Mouse (Mus musculus) layer of hippocampus, adult 11-12 months (tissue): ENCODE data around the gene Zfp358.

Source experiments
- DNase-seq: peaks from one replicate; pipeline ENCODE4 v3.0.0; 2022; ENCODE audit warnings: low spot score

Gene Zfp358

DNA sequence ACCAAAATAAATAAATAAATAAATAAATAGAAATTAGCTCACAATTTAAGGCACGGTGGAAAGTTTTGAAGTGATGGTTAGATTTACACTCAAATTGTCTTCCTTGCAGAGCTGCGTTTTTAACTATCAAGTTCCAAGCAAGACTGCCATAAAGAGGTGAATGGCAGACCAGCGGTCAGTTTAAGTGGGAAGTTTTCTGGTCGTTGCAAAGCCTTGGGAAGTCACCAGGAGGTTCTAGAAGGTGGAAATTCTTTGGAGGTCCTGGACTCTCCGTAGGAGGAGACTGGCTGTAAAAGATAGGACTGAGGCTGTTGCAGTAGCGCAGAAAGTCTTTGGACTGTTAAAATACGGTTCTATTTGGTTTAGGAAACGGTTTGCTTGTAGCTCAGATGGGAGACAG is 6.8 kb downstream of the Zfp358 start:
- DNase-seq: no peak

DNA sequence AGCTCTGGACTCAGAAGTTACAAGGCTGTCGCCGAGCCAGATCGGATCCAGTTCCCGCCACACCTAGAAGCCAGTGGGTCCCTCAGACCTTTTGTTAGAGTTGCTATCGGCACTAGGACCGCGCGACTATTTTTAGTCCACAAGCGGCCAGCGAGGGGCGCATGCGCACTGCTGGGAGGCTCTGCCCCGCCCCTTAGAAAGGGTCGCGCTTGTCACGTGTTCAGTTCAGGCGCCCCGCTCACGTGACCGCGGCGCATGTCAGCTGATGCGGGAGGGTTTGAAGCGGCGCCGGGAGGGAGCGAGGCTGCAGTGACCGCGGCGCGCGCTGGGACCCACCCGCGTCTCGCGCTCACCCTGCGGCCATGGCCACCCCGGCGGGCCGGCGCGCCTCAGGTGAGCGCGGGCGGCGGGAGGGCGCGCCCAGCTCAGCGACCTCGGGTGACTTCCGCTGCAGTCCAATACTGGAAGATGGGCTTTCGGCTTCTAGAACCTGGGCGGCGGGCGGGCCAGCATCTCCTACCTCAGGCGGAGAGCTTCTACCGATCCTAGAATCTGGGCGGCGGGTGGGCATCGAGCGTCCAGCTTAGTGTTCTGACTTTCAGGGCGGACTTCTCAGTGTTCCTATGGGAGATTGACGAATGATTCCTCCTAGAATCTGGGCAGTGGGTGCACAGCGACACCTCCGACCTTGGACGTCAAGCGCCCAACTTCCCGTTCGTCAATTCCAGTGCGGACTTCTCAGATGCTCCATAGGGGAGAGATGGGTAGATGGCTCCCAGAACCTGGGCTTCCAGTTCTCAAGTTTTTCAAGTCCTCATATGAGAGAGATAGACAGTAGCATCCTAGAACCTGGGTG is 7.5 kb downstream of the Zfp358 start, which contains the start of gene Mcoln1:
Mcoln1 (plus strand) TSS at position 223 of the 856 bp plus-strand sequence.
- peak; percentile 98 for DNase-seq

DNA sequence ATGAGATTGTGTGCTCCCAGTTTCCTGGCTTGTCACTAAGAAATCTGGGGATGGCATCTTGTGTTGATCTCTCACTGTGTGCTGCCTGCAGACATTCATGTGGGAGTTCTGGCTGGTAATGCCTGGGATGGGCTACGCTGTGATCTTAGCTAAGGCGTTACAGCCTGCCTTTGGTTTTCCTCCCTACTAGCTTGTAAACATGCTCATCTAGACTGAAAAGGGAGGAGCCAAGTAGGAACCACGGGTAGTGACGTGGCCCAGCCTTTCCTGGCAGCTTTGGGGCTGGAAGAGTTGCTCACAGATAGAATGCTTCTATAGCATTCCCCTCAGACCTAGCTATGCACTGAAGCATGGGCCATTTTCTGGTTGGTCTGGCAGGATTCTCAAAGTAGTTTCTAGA is 9.3 kb downstream of the Zfp358 start:
- no peak for DNase-seq

DNA sequence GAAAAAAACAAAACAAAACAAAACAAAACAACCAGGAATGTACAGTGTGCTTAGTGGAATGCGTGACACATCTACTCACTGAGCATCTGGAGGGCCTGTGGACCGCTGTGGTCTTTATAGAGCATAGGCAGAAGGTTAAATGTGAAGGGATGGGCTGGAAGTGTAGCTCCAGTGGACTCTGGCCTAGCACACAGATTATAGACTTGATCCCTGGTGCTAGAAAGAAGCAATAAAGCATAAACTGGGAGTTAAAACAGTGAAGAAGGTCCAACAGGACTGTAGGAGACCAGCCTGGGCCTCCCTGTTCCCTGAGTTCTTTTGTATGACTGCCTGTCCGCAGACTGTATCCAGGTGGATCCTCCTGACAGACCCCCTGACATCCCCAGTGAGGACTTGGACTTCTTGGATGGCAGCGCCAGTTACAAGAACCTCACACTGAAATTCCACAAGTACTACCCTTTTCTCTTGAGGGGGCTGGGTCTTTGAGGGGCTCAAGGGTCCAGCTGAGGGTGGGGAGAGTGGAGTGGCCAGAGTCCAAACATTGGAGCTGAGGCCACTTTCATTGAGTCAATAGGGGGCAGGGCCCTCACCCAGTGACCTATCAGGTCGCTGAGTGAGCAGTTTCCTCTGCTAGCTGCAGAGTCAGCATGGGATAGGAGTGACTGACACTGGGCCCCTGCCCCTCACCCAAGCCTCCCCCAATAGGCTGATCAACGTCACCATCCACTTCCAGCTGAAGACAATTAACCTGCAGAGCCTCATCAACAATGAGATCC is 15.2 kb downstream of the Zfp358 start:
- DNase-seq: no peak

DNA sequence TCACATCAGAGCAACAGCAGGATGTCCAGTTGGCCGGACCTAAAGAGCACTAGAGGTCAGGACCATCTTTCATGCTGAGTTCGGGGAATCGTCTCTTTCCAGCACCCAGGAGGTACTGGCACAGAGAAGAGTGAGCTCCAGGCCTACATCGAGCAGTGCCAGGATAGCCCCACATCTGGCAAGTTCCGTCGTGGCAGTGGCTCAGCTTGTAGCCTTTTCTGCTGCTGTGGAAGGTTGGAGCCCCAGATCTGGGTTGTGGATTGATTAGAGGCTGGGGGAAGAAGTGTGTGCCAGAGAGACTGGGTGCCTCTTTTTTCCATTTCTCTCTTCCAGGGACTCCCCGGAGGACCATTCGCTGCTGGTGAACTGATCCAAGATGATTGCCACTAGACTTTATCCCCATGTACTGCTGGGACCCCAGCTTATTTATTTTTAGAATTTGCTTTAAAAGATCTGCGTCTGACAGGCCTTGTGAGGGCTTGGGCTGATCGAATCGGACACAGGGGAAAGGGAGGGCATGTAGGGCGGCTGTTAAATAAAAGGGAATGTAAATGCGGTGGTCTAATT is 21.8 kb downstream of the Zfp358 start:
- no peak for DNase-seq

DNA sequence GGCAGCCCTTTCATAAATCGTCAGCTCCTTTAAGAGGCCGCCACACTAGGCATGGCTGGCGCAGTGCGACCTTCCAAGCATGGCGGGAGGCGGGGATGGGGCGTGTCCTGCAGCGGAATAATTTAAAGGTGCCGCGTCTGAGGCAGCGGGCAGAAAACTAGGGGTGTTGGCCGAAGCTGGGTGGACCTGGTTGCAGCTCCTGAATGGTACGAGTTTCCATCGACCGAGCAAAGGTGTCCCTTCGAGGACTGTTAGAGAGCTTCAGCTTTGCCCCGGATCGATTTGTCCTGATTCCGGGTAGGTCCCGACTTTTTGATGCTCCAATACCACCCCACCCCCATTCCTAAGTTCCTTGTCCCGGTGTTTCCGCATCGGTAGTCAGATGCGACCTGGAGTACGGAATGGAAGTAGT is 22.3 kb downstream of the Zfp358 start, which contains the start of gene Pnpla6:
Pnpla6 (plus strand) TSS at position 125 of the 412 bp plus-strand sequence.
- DNase-seq: peak; percentile 91

DNA sequence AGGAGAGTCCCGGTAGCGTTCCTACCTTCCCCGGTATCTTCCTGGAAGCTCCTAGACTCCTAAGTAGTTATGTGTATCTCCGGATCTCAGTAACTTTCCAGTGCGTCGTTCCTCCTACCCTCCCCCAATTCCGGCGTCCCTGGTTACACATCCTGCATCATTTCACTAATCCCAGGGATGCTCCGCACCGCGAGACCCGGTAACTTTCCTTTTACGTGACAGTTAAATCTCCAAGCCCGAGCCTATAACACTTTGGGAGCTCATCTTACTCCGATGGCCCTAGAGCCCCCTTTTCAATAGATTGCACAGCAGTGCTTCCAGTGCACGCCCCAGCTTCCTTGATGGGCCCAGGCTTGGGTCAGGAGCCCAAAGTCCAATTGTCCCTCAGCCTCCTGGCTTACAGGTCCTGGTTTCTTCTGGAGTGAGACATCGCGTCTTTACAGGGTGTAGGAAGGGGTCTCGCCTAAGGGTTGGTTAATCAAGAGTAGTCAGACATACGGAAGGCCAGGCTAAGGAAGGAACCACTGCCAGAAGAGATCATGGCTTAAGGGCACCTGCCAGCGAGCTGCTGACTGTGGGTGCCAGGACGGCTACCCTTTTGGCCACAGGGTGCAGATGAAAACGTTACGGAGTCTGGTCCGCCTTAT is 23.0 kb downstream of the Zfp358 start:
- peak; percentile 65 for DNase-seq

DNA sequence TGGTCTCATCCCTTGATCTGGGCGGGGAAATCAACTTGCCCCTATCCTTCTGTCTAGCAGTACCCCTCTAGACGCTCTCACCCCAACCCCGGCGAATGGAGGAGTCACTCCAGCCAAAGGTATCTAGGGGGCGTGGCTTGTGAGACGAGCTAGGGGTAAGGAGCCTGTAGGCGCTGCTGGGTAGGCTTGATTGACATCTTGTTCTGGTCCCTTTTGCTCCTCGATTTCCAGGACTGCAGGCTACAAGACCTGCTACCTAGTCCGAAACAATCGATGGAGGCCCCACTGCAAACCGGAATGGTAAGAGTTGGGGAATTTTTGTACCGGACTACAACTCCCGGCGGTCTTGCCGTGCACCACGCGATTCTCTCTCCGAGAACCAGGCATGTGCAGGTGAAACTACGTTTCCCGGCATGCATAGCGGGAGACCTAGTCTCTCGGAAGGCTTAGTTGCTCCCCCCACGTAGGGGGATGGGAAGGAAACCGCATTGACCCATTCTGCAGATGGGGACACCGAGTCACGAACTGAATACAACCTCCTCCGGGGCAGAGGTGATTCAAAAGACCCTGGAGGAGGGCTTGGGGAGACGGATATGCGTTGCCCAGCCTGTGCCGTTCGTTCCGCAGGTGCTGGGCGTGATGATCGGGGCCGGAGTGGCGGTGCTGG is 23.6 kb downstream of the Zfp358 start:
- DNase-seq: peak; percentile 96

DNA sequence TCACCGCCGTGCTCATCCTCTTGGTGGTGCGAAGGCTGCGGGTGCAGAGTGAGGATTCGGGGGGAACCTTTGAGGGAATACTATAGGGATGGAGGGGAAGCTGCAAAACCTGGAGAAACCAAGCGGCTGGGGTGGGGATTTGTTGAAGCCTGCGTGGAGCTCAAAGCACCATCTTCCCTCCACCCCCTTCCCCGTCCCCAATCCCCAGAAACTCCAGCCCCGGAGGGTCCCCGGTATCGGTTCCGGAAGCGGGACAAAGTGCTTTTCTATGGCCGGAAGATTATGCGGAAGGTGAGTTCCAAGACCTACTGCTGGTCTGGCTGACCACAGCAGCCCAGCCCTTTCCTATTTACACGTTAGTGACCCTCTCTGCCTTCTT is 24.2 kb downstream of the Zfp358 start:
- no peak for DNase-seq

DNA sequence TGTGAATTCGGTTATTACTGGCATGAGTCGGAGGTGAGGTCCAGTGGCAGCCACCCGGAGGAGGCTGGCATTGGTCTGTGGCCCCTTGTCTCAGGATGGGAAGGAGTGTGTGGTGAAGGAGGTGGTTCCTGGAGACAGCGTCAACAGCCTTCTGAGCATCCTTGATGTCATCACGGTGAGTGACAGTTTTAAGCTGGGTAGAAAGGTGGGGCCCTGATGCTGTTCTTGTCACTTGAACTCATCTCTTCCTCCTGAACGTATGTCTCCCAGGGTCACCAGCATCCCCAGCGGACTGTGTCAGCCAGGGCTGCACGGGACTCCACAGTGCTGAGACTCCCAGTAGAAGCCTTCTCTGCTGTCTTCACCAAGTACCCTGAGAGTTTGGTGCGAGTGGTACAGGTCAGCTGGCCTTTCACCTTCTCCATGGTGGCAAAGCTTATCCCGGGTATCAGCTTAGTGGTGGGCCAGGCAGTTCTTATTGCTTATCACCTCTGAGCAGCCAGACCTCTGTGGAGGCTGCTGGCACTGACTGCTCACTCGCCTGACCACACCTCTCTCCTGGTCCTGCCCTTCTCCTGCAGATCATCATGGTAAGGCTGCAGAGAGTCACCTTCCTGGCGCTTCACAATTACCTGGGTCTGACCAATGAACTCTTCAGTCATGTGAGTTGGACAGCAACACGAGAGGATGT is 29.2 kb downstream of the Zfp358 start:
- DNase-seq: no peak

DNA sequence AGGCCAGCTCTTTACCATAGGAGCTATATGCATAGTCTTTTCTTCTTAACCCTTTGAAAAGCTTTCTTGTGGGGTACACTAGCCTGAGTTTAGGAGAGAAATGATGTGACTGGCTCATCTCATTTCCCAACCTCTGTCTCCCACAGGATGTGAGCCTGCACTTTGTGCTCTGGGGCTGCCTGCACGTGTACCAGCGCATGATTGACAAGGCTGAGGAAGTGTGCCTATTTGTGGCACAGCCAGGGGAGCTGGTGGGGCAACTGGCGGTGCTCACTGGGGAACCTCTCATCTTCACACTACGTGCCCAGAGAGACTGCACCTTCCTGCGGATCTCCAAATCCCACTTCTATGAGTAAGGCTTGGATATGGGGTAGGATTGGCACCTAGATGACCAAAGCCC is 37.9 kb downstream of the Zfp358 start:
- no peak for DNase-seq

DNA sequence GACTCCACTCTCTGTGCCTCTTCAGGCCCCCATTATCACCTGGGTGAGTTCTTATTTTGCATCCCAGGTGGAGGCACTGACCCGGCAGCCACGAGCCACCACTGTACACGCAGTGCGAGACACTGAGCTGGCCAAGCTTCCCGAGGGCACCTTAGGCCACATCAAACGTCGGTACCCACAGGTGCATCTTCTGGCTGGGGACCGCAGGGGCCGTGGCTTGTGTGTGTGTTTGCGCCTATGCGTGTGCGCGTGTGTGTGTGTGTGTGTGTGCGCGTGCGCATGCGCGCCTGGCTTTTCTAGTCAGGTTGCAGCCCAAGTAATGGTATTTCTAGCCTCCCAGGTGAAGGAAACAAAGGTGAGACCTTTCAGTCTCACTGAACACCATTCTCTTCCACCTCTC is 39.0 kb downstream of the Zfp358 start:
- DNase-seq: no peak

DNA sequence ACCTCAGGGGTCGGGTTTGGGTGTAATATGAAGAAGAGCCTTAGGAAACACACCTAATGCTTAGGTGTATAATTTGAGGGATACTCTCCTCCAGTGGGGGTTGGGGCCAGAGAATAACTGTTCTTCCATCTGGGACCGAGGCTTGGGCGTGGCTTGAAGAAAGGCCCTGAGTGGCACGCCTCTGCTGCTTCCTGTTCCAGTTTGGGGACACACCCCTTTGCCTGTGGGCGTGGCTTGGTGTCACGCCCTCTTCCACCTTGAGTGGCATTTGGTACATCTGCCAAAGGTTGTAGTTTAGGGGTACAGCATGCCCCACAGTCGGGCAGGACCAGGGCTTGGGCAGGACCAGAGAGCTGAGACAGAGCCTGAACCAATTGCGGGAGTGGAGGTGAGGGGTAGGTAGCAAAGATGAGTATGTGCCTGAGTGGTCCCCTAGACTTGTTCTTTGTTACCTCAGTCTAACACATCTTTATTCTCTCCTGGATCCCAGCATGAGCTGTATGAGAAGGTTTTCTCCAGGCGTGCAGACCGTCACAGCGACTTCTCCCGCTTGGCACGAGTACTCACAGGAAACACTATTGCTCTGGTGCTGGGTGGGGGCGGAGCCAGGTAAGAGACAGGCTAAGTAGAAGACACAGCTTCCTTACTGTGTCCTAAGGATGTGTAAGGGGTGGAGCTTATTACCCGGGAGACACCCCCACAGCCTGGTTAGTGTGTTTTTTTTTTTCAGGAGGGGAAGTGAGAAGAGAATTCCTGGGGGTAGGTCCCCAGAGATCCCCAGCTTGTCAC is 43.3 kb downstream of the Zfp358 start:
- DNase-seq: no peak

DNA sequence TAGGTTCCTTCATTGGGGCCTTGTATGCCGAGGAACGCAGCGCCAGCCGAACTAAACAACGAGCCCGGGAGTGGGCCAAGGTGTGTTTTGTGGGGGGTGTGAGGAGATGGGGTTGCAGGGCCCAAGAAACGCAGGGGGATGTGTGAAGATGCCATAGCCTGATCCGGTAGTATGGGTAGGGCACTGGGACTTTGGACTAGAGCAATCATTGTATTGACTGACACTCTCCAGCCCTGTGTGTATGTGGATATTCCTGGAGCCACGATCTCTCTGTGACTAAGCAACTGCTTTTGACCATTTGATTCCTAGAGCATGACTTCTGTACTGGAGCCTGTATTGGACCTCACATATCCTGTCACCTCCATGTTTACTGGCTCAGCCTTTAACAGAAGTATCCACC is 44.0 kb downstream of the Zfp358 start:
- DNase-seq: no peak

DNA sequence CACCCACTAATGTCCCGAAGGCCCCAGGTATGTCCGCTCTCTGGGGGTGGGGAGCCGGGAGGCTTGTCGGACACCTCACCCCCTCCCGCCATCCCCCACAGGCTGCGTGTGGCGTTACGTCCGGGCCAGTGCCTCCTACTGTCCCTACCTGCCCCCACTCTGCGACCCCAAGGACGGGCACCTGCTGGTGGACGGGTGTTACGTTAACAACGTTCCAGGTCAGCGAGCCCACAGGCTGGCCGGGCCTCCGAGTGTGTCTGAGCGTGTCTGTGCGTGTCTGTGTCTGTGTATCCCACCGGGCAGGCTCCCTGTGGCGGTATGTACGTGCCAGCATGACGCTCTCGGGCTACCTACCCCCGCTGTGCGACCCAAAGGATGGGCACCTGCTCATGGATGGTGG is 44.7 kb downstream of the Zfp358 start:
- no peak for DNase-seq

DNA sequence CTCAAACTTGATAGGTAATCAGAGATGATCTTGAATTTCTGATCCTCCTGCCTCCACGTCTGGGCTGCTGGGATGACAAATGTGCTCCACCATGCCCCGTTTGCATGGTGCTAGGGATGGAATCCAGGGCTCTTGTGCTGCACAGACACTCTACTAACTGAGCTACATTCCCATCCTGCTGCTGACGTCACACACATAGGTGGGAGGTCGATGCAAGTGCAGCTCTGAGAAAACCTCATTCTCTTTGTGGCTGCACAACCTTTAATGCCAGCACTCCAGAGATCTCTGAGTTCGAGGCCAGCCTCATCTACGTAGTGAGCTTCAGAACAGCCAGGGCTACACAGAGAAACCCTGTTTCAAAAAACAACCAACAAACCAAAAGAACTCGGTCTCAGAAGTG is 46.2 kb downstream of the Zfp358 start:
- DNase-seq: no peak

DNA sequence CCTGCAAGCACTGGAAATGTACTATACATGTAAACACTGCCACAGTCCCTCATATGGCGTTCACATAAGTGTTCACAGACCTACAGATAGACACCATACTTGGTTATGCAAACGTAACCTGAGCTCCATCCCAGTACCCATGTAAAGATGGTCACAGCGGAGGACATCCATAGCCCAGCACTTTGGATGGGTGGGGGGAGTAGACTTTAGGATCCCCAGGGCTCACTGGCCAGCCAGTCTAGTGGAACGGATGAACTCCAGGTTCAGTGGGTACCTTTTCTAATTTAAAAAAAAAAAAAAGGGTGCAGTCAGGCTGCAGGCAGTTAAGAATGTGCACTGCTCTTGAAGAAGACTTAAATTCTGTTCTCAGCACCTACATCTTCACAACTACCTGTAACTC is 47.1 kb downstream of the Zfp358 start:
- DNase-seq: no peak

DNA sequence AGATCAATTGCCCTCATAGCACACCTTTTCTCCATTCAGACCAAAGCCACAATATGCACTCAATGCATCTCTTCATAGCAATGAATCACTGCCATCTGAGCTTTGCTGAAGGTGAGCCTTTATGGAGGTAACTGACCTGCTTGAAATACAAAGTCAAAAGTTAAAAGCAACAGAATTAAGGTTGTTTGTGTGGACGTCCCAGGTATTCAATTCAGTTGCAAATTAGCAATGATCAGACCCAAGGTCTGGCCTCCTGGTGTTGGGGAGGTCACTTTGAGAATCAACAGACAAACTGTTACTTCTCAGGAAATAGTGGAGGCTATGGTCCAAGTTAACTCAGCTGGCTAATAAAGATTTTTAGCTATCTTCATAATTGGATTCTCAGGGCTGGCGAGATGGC is 53.6 kb downstream of the Zfp358 start:
- DNase-seq: no peak
